Mouse (Mus musculus): Measurements from ENCODE around the gene 3110082I17Rik. TPM values are rescaled to one million over a fixed set of nuclear protein-coding genes. Genes with fewer than 3 reads are reported as not detected.
A peak's percentile ranks its signal among the peaks of the same experiment; 100 is the strongest.

3110082I17Rik gene
- polyA plus RNA-seq, 2 experiments from 2014 or later: 2.5 to 6.8 TPM

GRCm38 (mm10) chr5:139374841-139375240 lies 85.5 kb downstream of the 3110082I17Rik start:
- ATAC-seq: no peak

GRCm38 (mm10) chr5:139373889-139374444 lies 86.4 kb downstream of the 3110082I17Rik start:
- ATAC-seq: no peak

GRCm38 (mm10) chr5:139373126-139373525 lies 87.2 kb downstream of the 3110082I17Rik start:
- ATAC-seq: no peak

- ATAC-seq: peak; percentile 94
These were observed 88.5 kb downstream of the 3110082I17Rik start for GRCm38 (mm10) chr5:139371631-139372401.

- ATAC-seq: no peak
These were observed 89.2 kb downstream of the 3110082I17Rik start for GRCm38 (mm10) chr5:139371118-139371517.

GRCm38 (mm10) chr5:139370336-139370735 lies 90.0 kb downstream of the 3110082I17Rik start:
- ATAC-seq: no peak

- ATAC-seq: no peak
These were observed 91.5 kb downstream of the 3110082I17Rik start for GRCm38 (mm10) chr5:139368638-139369320.

DNA sequence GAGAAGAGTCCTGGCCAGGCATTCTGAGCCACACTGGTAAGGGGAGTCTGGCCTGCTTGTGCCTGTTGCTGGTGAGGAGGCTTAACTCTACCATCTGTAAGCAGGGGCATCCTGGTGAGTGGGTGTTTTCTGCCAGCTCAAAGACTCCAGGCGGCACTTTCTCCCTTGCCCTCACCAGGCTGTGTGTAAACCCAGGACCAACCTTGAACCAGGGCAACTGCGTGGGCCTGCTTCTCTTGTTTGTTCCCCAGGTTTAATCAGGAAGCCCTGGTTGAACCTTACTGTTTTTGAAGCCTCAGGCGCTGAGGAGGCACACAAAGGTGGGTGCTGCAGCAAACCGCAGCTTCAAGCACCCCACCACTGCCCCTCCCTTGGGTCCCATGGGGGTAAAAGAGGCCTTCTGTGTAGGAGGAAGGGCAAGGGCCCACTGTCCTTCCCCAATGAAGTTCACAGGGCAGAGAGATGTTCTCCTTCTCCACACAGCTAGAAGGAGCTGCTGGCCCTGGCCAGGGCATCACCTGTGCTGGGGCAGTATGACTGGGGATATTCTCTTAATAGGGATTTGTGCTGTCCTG lies 92.4 kb downstream of the 3110082I17Rik start:
- ATAC-seq: no peak

DNA sequence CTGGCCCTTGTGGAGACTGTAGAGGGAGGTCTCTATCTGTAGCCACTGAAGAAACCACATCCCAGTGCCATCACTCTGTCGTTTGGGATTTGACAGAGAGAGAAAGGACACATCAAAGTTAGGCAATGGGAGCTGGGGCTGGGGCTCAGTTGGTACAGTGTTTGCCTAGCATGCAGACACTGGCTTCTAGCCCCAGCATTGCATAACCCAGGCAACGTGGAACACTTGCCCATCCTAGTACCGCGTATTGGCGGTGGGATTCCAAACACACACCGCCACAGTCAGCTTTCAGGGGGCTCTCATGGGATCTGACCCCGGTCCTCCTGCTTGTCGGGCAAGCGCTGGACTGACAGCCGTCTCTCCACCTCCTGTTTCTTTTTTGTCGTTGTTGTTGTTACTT lies 93.8 kb downstream of the 3110082I17Rik start:
- ATAC-seq: no peak

GRCm38 (mm10) chr5:139365827-139366226 lies 94.5 kb downstream of the 3110082I17Rik start:
- no peak for ATAC-seq

DNA sequence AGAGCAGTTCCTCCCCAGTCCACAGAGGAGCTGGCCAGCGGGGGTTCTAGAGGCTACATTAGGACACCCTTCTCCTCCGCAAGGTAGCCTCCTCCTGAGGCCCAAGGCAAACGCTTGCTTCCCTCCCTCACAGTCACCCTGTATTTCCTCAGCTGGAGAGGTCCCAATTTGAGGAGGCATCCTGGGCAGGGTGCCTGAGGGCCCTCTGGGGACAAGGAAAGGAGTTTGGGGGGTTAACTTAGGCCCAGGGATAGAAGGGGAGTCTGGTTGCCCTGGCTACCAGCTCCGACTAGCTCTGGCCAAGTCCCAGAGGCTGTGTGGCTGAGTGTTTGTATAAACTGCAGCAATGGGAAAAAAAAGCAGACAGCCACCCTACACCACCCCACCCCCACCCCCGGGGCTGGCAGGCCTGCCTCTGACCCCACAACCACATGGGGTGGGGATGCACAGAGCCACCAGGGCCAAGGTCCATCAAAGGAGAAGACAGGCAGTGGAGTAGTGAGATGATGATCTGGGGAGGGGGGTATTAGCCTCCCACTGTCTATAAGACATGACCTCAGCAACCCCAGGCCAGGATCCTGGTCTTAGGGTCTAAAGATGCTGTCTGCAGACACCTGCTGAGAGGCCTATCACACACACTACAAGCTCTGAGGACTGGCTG lies 95.3 kb downstream of the 3110082I17Rik start:
- no peak for ATAC-seq

GRCm38 (mm10) chr5:139364260-139364910 lies 95.9 kb downstream of the 3110082I17Rik start:
- ATAC-seq: peak; percentile 74

DNA sequence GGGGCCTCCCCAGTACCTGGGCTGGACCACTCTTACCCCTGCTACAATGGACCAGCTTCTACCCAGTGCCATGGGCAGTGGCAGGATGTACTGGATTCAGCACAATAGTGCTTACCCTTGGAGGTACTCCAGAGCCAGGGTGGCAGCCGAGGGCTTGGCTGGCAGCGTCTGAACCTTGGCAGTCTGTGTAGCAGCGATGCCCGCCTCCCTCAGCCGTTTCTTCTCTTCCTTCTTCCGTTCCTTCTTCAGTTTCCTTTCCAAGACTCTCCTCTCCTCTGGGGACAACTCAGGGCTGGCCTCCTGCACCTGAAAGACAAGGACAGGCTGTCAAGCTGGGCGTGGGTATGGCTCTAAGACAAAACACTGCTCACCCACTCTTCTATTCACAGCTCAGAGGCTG lies 96.5 kb downstream of the 3110082I17Rik start:
- ATAC-seq: no peak

DNA sequence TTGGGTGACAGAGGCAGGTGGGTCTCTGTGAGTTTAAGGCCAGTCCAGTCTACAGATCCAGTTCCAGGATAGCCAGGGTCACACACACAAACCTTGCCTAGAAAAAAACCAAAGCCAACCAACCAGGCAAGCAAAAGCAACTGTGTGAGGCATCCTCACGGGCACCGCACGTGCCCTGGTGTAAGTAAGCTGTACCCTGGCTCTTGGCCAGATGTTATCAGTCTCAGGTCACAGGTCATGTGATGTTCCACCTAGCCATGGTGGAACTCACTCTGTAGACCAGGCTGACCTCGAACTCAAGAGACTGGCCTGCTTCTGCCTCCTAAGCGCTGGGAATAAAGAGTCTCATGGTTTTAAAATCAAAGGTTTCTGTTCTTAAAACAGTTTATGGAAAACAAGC lies 101.1 kb downstream of the 3110082I17Rik start:
- ATAC-seq: no peak

GRCm38 (mm10) chr5:139358653-139359052 lies 101.7 kb downstream of the 3110082I17Rik start:
- no peak for ATAC-seq

DNA sequence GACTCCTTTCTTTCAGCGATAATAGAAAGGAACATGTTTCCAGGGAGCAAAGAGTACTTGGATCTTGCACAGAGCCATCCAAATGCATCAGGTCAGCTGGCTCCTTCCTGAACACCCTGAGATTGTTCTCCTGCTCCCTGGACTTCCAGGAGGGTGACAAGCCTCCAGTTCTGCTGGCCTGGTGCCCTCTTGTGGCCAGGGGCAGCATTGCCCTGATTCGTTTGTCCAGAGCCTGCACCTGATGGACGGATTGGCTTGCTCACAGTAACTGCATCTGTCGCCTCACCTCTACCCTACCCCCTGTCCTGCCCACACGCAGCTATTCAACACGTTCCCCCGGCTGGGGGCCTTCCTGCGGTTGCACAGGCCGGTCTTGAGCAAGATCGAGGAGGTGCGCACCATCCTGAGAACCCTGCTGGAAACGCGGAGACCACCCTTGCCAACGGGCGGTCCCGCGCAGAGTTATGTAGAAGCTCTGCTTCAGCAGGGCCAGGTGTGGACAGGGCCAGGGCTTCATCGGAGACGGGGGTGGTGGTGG lies 105.0 kb downstream of the 3110082I17Rik start:
- peak; percentile 53 for ATAC-seq

DNA sequence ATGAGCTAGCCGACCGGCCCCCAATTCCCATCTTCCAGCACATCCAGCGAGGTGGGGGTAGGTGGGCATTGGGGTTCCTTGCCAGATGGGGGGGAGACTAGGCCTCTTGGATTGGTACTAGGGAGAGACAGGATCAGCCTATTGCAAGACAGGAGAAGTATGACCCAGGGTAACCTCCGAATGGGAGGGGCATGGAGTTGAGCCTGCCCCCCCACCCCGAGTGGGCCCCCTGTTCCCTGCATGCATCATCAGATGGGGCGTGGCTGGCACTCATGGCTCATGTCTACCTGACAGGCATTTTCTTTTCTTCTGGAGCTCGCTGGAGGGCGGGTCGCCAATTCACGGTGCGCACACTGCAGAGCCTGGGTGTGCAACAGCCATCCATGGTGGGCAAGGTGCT lies 106.4 kb downstream of the 3110082I17Rik start:
- ATAC-seq: no peak

DNA sequence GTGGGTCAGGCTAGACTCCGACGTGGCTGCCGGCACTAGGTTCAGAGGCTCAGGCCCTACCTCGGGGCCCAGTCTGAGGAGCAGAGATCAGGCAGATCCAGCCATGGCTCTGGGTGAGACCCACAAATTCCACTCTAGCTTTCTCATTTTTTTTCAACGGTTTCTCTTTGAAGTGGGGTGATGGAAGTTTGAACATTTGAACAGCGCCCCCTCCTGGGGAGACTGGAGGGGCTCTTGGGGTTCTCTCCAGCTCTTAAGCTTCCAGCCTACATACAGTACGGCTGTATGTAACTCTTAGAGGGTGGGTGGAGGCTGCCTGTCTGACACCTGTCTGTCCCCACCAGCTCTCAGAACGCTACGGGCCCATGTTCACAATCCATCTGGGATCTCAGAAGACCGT lies 106.8 kb downstream of the 3110082I17Rik start:
- ATAC-seq: no peak

DNA sequence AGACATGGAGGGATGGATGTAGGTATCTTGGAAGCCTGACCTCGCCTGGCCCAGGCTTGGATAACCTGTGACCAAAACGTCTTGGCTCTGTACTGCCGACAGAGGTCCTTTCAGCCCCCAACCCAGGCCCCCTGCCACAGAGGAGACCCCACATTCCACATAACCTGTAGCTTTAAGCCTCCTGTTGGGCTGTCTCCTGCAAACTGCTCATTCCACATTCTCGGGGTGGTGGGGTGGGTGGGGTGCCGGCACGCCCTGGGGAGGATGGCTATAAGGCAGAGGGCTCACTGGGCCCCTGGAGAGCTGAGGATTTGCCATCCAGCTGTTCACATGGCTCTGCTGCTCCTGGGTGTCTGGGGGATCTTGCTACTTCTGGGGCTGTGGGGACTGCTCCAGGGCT lies 108.0 kb downstream of the 3110082I17Rik start, which contains the start of gene Cyp2w1:
Gene Cyp2w1, plus strand, starts transcription at position 301 of the 400 bp plus-strand sequence.
- no peak for ATAC-seq

- no peak for ATAC-seq
These were observed 108.7 kb downstream of the 3110082I17Rik start for GRCm38 (mm10) chr5:139351628-139352027.

GRCm38 (mm10) chr5:139351134-139351533 lies 109.2 kb downstream of the 3110082I17Rik start, which contains the start of gene Cox19:
TSS of gene Cox19 (minus strand) at chr5:139351418.
- ATAC-seq: no peak

GRCm38 (mm10) chr5:139349713-139350112 lies 110.6 kb downstream of the 3110082I17Rik start:
- ATAC-seq: no peak

All from CD4-positive, CD25-positive, alpha-beta regulatory T cell, adult 4 months (primary cell).